Mouse (Mus musculus) E14TG2a.4 (cell line): Measurements from ENCODE around the gene Trim69.

Source experiments
- H3K27me3 ChIP-seq: 2 replicates; pipeline ENCODE4 v1.6.1; 2014; ENCODE audit warnings: low read length, control low read depth; ENCODE audit not compliant: insufficient read depth
- H3K36me3 ChIP-seq: 2 replicates; pipeline ENCODE4 v1.6.1; 2014; ENCODE audit warnings: low read length, control low read depth; ENCODE audit not compliant: insufficient read depth
- H3K4me1 ChIP-seq: replicated peaks from 2 replicates; pipeline ENCODE4 v1.6.1; 2014; ENCODE audit warnings: low read depth, low read length, control low read depth
- H3K4me3 ChIP-seq: replicated peaks from 2 replicates; pipeline ENCODE4 v1.5.1; 2014; ENCODE audit warnings: mild to moderate bottlenecking, low read length
- H3K9me3 ChIP-seq: 2 replicates; pipeline ENCODE4 v1.6.1; 2014; ENCODE audit warnings: low read length, control low read depth
- CTCF ChIP-seq: conservative IDR thresholded peaks from 2 replicates; pipeline ENCODE4 v1.5.1; 2014; ENCODE audit warnings: low read length
- NANOG ChIP-seq: IDR thresholded peaks from 2 replicates; pipeline ENCODE4 v1.6.1; 2014; ENCODE audit warnings: borderline replicate concordance, low read length, mixed read lengths
- POU5F1 ChIP-seq: IDR thresholded peaks from 2 replicates; pipeline ENCODE4 v1.6.1; 2014; ENCODE audit warnings: low read length, borderline replicate concordance

The Trim69 gene

GRCm38 (mm10) chr2:122149316-122149715 is 11.2 kb upstream of the Trim69 start:
- TF ChIP-seq POU5F1, result no peak
- no peak for TF ChIP-seq CTCF
- no peak for TF ChIP-seq NANOG
- H3K36me3 ChIP-seq, result no peaks in the 10 kb centered on the region
- peaks cover 13% of the 10 kb centered on the region for H3K9me3 ChIP-seq
- peaks cover 11% of the 10 kb centered on the region for H3K4me1 ChIP-seq
- peaks cover 58% of the 10 kb centered on the region for H3K27me3 ChIP-seq
- no peak overlapping the region for H3K4me3 ChIP-seq

- Histone ChIP-seq H3K4me3 (no peak overlapping the region), H3K36me3 (no peaks in the 10 kb centered on the region), H3K9me3 (peaks cover 13% of the 10 kb centered on the region), H3K27me3 (peaks cover 56% of the 10 kb centered on the region), H3K4me1 (peaks cover 11% of the 10 kb centered on the region)
- TF ChIP-seq POU5F1, result no peak
- no peak for TF ChIP-seq CTCF
- TF ChIP-seq NANOG, result no peak
Observed at GRCm38 (mm10) chr2:122149716-122150115, 10.8 kb upstream of the Trim69 start.

- H3K27me3 ChIP-seq, result peaks cover 59% of the 10 kb centered on the region
- H3K36me3 ChIP-seq, result no peaks in the 10 kb centered on the region
- peaks cover 13% of the 10 kb centered on the region for H3K9me3 ChIP-seq
- H3K4me1 ChIP-seq, result peaks cover 11% of the 10 kb centered on the region
- H3K4me3 ChIP-seq, result no peak overlapping the region
- TF ChIP-seq NANOG (no peak), CTCF (no peak), POU5F1 (no peak)
Observed at GRCm38 (mm10) chr2:122151221-122151620, 9.3 kb upstream of the Trim69 start.

GRCm38 (mm10) chr2:122152850-122153249 is 7.7 kb upstream of the Trim69 start:
- no peaks in the 10 kb centered on the region for H3K36me3 ChIP-seq
- no peak for TF ChIP-seq POU5F1

GRCm38 (mm10) chr2:122153681-122154365 is 6.7 kb upstream of the Trim69 start:
- Histone ChIP-seq H3K4me1 (peaks cover 10% of the 10 kb centered on the region), H3K36me3 (no peaks in the 10 kb centered on the region), H3K9me3 (peaks cover 13% of the 10 kb centered on the region), H3K4me3 (no peak overlapping the region), H3K27me3 (peaks cover 35% of the 10 kb centered on the region)
- no peak for TF ChIP-seq CTCF
- TF ChIP-seq POU5F1, result no peak
- TF ChIP-seq NANOG, result no peak

More at GRCm38 (mm10) chr2:122152850-122153249, 7.7 kb upstream of the Trim69 start:
- Histone ChIP-seq H3K4me3 (no peak overlapping the region), H3K9me3 (peaks cover 13% of the 10 kb centered on the region), H3K27me3 (peaks cover 45% of the 10 kb centered on the region), H3K4me1 (peaks cover 9% of the 10 kb centered on the region)

GRCm38 (mm10) chr2:122154479-122154878 is 6.0 kb upstream of the Trim69 start:
- Histone ChIP-seq H3K4me1 (peaks cover 12% of the 10 kb centered on the region), H3K27me3 (peaks cover 29% of the 10 kb centered on the region), H3K36me3 (no peaks in the 10 kb centered on the region), H3K9me3 (peaks cover 13% of the 10 kb centered on the region), H3K4me3 (no peak overlapping the region)
- no peak for TF ChIP-seq POU5F1
- no peak for TF ChIP-seq NANOG
- TF ChIP-seq CTCF, result no peak

- peaks cover 12% of the 10 kb centered on the region for H3K4me1 ChIP-seq
- TF ChIP-seq NANOG (no peak), POU5F1 (no peak), CTCF (no peak)
- H3K4me3 ChIP-seq, result no peak overlapping the region
- no peaks in the 10 kb centered on the region for H3K36me3 ChIP-seq
- H3K27me3 ChIP-seq, result peaks cover 23% of the 10 kb centered on the region
- peaks cover 6% of the 10 kb centered on the region for H3K9me3 ChIP-seq
Observed at GRCm38 (mm10) chr2:122155292-122155691, 5.2 kb upstream of the Trim69 start.

GRCm38 (mm10) chr2:122156051-122156700 is 4.3 kb upstream of the Trim69 start:
- no peaks in the 10 kb centered on the region for H3K9me3 ChIP-seq
- H3K4me1 ChIP-seq, result peaks cover 15% of the 10 kb centered on the region
- peak overlapping the region; percentile 41; the same call in 1 of the 2 replicates for H3K4me3 ChIP-seq
- TF ChIP-seq CTCF (no peak), POU5F1 (no peak), NANOG (no peak)
- peaks cover 14% of the 10 kb centered on the region; the same call in 1 of the 2 replicates for H3K27me3 ChIP-seq
- no peaks in the 10 kb centered on the region for H3K36me3 ChIP-seq
